Mouse (Mus musculus) brain, embryonic 14.5 days (tissue): Measurements from ENCODE around the gene Tmeff2.

ENCODE experiments used
- CTCF ChIP-seq: fragments of 200-500 bp; IDR thresholded peaks from 2 replicates; pipeline ENCODE4 v1.5.1; 2012; ENCODE audit warnings: inconsistent platforms, mild to moderate bottlenecking, moderate library complexity, borderline replicate concordance; ENCODE audit not compliant: insufficient read depth, insufficient read length; ENCODE audit errors: extremely low read depth
- POLR2A ChIP-seq: fragments of 200-500 bp; IDR thresholded peaks from 2 replicates; pipeline ENCODE4 v1.6.1; 2012; ENCODE audit warnings: mild to moderate bottlenecking, inconsistent platforms, borderline replicate concordance; ENCODE audit not compliant: poor library complexity, insufficient read depth, insufficient read length, severe bottlenecking; ENCODE audit errors: extremely low read depth

- no peak for TF ChIP-seq CTCF
- no peak for TF ChIP-seq POLR2A
Observed at GRCm38 (mm10) chr1:51101034-51101590, 200.7 kb downstream of the Tmeff2 start.
